Mouse (Mus musculus): ENCODE data around the gene Gm11437. TPM values are rescaled to one million over a fixed set of nuclear protein-coding genes. Genes with fewer than 3 reads are reported as not detected.

Gene Gm11437
- polyA plus RNA-seq, 2 experiments = not detected

GRCm38 (mm10) chr11:84179226-84179953 is 12.1 kb upstream of the Gm11437 start:
- peak overlapping the region; percentile 54 for H3K4me2 ChIP-seq (replicated peaks; ENCODE audit: low read depth, low read length, severe bottlenecking)
- peaks cover 9% of the 10 kb centered on the region for H3K4me1 ChIP-seq (ENCODE audit: control insufficient read depth, insufficient read depth, low read length)
- peak overlapping the region; percentile 78 for H3K27ac ChIP-seq (replicated peaks; ENCODE audit: low read depth, low read length)
- no peaks in the 10 kb centered on the region for H3K27me3 ChIP-seq (ENCODE audit: control insufficient read depth, insufficient read depth, low read length)
- no peaks in the 10 kb centered on the region for H3K9me3 ChIP-seq (ENCODE audit: control insufficient read depth, low read length)
- peak overlapping the region; percentile 69 for H3K4me3 ChIP-seq (replicated peaks; ENCODE audit: low read length)
- WGBS = 4% methylated on average over 26 of the region's 85 CpGs
- peak; percentile 97 for ATAC-seq (ENCODE audit: low FRiP score, low read depth)
- H3K36me3 ChIP-seq (ENCODE audit: control insufficient read depth, insufficient read depth, low read length) = no peaks in the 10 kb centered on the region
- no peak for TF ChIP-seq POLR2A (IDR thresholded peaks at IDR 0.05; ENCODE audit: borderline replicate concordance, extremely low read depth, insufficient read depth, insufficient read length)
- peak overlapping the region; percentile 76 for H3K9ac ChIP-seq (ENCODE audit: low read depth, low read length, severe bottlenecking)
- peak; percentile 95 for DNase-seq (ENCODE audit: low spot score)

- no peak for DNase-seq (ENCODE audit: low spot score)
- Histone ChIP-seq H3K9me3 (ENCODE audit: control insufficient read depth, low read length) (no peaks in the 10 kb centered on the region), H3K4me3 (replicated peaks; ENCODE audit: low read length) (peak overlapping the region; percentile 69; the same call in 1 of the 2 replicates), H3K4me1 (ENCODE audit: control insufficient read depth, insufficient read depth, low read length) (peaks cover 9% of the 10 kb centered on the region), H3K9ac (ENCODE audit: low read depth, low read length, severe bottlenecking) (peak overlapping the region; percentile 76; the same call in 1 of the 2 replicates), H3K27me3 (ENCODE audit: control insufficient read depth, insufficient read depth, low read length) (no peaks in the 10 kb centered on the region), H3K27ac (replicated peaks; ENCODE audit: low read depth, low read length) (0 out of 2 replicates have a peak overlapping the region, but pooled peaks have one; percentile 78), H3K4me2 (replicated peaks; ENCODE audit: low read depth, low read length, severe bottlenecking) (peak overlapping the region; percentile 54), H3K36me3 (ENCODE audit: control insufficient read depth, insufficient read depth, low read length) (no peaks in the 10 kb centered on the region)
- no peak for ATAC-seq (ENCODE audit: low FRiP score, low read depth)
- TF ChIP-seq POLR2A (IDR thresholded peaks at IDR 0.05; ENCODE audit: borderline replicate concordance, extremely low read depth, insufficient read depth, insufficient read length) = no peak
- 33% methylated on average over 4 of the region's 4 CpGs for WGBS
Measured at GRCm38 (mm10) chr11:84178571-84178970, 11.3 kb upstream of the Gm11437 start.

- Histone ChIP-seq H3K9ac (ENCODE audit: low read depth, low read length, severe bottlenecking) (no peak overlapping the region), H3K4me1 (ENCODE audit: control insufficient read depth, insufficient read depth, low read length) (0 out of 2 replicates have a peak, but pooled peaks cover 3% of the 10 kb centered on the region), H3K9me3 (ENCODE audit: control insufficient read depth, low read length) (no peaks in the 10 kb centered on the region), H3K27me3 (ENCODE audit: control insufficient read depth, insufficient read depth, low read length) (no peaks in the 10 kb centered on the region), H3K4me3 (replicated peaks; ENCODE audit: low read length) (no peak overlapping the region), H3K4me2 (replicated peaks; ENCODE audit: low read depth, low read length, severe bottlenecking) (no peak overlapping the region), H3K36me3 (ENCODE audit: control insufficient read depth, insufficient read depth, low read length) (no peaks in the 10 kb centered on the region), H3K27ac (replicated peaks; ENCODE audit: low read depth, low read length) (no peak overlapping the region)
- ATAC-seq (ENCODE audit: low FRiP score, low read depth) (no peak), DNase-seq (ENCODE audit: low spot score) (no peak)
- 71% methylated on average over 11 of the region's 11 CpGs for WGBS
- no peak for TF ChIP-seq POLR2A (IDR thresholded peaks at IDR 0.05; ENCODE audit: borderline replicate concordance, extremely low read depth, insufficient read depth, insufficient read length)
Measured at GRCm38 (mm10) chr11:84172539-84173435, 5.5 kb upstream of the Gm11437 start.

DNA sequence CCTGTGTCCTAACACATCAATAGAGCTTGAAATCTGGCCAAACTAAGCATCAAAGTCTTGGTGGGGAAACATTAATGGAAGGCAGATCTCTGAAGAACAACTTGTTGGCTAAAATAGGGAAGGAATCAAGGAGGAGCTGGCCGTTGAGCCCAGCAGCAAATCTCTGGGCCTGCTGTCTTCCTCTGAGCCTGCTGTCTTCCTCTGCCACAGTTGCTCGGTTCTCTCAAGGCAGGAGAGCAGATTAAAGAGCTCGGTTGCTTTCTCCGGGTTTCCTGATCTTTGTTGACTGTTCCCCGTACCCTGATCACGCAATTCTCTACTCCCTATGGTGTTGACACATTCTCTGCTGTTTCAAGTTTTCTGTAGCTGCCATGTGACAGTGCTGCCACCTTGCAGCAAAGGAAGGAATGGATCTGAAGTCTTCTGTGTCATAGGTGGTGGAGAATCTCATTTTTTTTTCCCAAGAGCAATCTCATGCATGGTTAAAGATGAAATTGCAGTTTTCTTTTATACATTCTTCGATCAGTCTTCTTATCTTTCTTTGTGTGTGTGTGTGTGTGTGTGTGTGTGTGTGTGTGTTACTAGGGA is 1.5 kb upstream of the Gm11437 start:
- no peak overlapping the region for H3K9ac ChIP-seq (ENCODE audit: low read depth, low read length, severe bottlenecking)

GRCm38 (mm10) chr11:84164561-84164960 is 2.7 kb downstream of the Gm11437 start:
- Histone ChIP-seq H3K36me3 (ENCODE audit: control insufficient read depth, insufficient read depth, low read length) (no peaks in the 10 kb centered on the region), H3K4me3 (replicated peaks; ENCODE audit: low read length) (no peak overlapping the region), H3K9ac (ENCODE audit: low read depth, low read length, severe bottlenecking) (no peak overlapping the region), H3K4me1 (ENCODE audit: control insufficient read depth, insufficient read depth, low read length) (0 out of 2 replicates have a peak, but pooled peaks cover 3% of the 10 kb centered on the region), H3K9me3 (ENCODE audit: control insufficient read depth, low read length) (no peaks in the 10 kb centered on the region), H3K27ac (replicated peaks; ENCODE audit: low read depth, low read length) (no peak overlapping the region), H3K4me2 (replicated peaks; ENCODE audit: low read depth, low read length, severe bottlenecking) (no peak overlapping the region), H3K27me3 (ENCODE audit: control insufficient read depth, insufficient read depth, low read length) (no peaks in the 10 kb centered on the region)
- DNase-seq (ENCODE audit: low spot score) (no peak), ATAC-seq (ENCODE audit: low FRiP score, low read depth) (no peak)
- no peak for TF ChIP-seq POLR2A (IDR thresholded peaks at IDR 0.05; ENCODE audit: borderline replicate concordance, extremely low read depth, insufficient read depth, insufficient read length)
- 55% methylated on average over 4 of the region's 4 CpGs for WGBS

More for the DNA sequence above, 1.5 kb upstream of the Gm11437 start:
- ATAC-seq (ENCODE audit: low FRiP score, low read depth) = no peak
- no peaks in the 10 kb centered on the region for H3K36me3 ChIP-seq (ENCODE audit: control insufficient read depth, insufficient read depth, low read length)
- 0 out of 2 replicates have a peak, but pooled peaks cover 3% of the 10 kb centered on the region for H3K4me1 ChIP-seq (ENCODE audit: control insufficient read depth, insufficient read depth, low read length)
- no peaks in the 10 kb centered on the region for H3K9me3 ChIP-seq (ENCODE audit: control insufficient read depth, low read length)
- 29% methylated on average over 7 of the region's 7 CpGs for WGBS
- H3K27me3 ChIP-seq (ENCODE audit: control insufficient read depth, insufficient read depth, low read length) = no peaks in the 10 kb centered on the region
- H3K27ac ChIP-seq (replicated peaks; ENCODE audit: low read depth, low read length) = no peak overlapping the region
- H3K4me3 ChIP-seq (replicated peaks; ENCODE audit: low read length) = no peak overlapping the region
- TF ChIP-seq POLR2A (IDR thresholded peaks at IDR 0.05; ENCODE audit: borderline replicate concordance, extremely low read depth, insufficient read depth, insufficient read length) = no peak
- H3K4me2 ChIP-seq (replicated peaks; ENCODE audit: low read depth, low read length, severe bottlenecking) = no peak overlapping the region
- no peak for DNase-seq (ENCODE audit: low spot score)

Measured in limb, embryonic 14.5 days (tissue).